Mouse (Mus musculus) kidney, adult 2 months (tissue): Measurements from ENCODE around the gene Ppp1r12b. TPM values are rescaled to one million over a fixed set of nuclear protein-coding genes. Genes with fewer than 3 reads are reported as not detected.

Experiments used
- DNase-seq: peaks from one replicate; pipeline ENCODE4 v3.0.0; 2021
- H3K27ac ChIP-seq: fragments of 200-500 bp; 2 replicates; pipeline ENCODE4 v1.5.1; 2012; ENCODE audit warnings: low read depth, low read length, control low read depth, inconsistent platforms; ENCODE audit not compliant: insufficient read depth
- H3K27me3 ChIP-seq: fragments of 200-500 bp; replicated peaks from 2 replicates; pipeline ENCODE4 v1.6.1; 2012; ENCODE audit warnings: mild to moderate bottlenecking, moderate library complexity, low read length, inconsistent platforms; ENCODE audit not compliant: control insufficient read depth, insufficient read depth
- H3K36me3 ChIP-seq: fragments of 200-500 bp; 2 replicates; pipeline ENCODE4 v1.6.1; 2012; ENCODE audit warnings: mild to moderate bottlenecking, moderate library complexity, low read length, inconsistent platforms; ENCODE audit not compliant: control insufficient read depth, insufficient read depth
- H3K4me1 ChIP-seq: fragments of 200-500 bp; 2 replicates; pipeline ENCODE4 v1.6.1; 2011; ENCODE audit warnings: low read length; ENCODE audit not compliant: control insufficient read depth, insufficient read depth
- H3K4me3 ChIP-seq: fragments of 200-500 bp; 2 replicates; pipeline ENCODE4 v1.5.1; 2011; ENCODE audit warnings: mild to moderate bottlenecking, low read depth, low read length, control low read depth; ENCODE audit not compliant: insufficient read depth
- CTCF ChIP-seq: fragments of 200-500 bp; conservative IDR thresholded peaks from 2 replicates; pipeline ENCODE4 v1.5.1; 2011; ENCODE audit warnings: low read depth, mild to moderate bottlenecking, control low read depth, low read length, moderate library complexity, mixed read lengths; ENCODE audit not compliant: insufficient read depth, insufficient read length
- POLR2A ChIP-seq: fragments of 200-500 bp; IDR thresholded peaks from one replicate; pipeline ENCODE4 v1.6.1; 2011; ENCODE audit warnings: low read depth, low read length, control low read depth
- WGBS: fragments of 180-500 bp; shearing (Covaris S2); methylation state at CpG from one replicate; pipeline ENCODE4 v1.1.7; 2018; 5-methylcytosine and 5-hydroxymethylcytosine counted together
- polyA plus RNA-seq: library from polyadenylated mRNA; depleted of rRNA; stranded (reverse); fragments of >200 nt; gene quantifications from 2 replicates; pipeline ENCODE4 v1.2.3, GENCODE M21; 2012

The Ppp1r12b gene
- polyA plus RNA-seq, 1 experiment = 5.6 TPM

DNA sequence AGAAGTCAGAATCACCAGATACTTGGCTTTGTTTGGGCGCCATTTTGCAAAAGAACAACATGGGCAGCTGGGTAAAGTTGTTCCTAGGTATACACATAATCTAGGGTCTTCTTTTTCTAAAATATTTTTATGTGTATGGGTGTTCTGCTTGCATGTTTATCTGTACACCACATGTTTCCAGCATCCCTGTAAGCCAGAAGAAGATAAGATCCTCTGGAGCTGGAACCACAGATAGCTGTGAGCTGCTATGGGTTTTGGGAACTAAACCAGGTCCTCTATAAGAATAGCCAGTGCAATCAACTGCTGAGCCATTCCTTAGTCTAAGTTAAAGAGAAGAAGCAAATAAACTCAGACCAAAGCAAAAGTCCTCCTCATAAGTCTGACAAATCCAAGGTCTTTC, 138.6 kb downstream of the Ppp1r12b start:
- Histone ChIP-seq H3K27me3 (no peaks in the 10 kb centered on the region), H3K27ac (no peak overlapping the region), H3K4me3 (no peak overlapping the region), H3K4me1 (no peaks in the 10 kb centered on the region), H3K36me3 (no peaks in the 10 kb centered on the region)
- no peak for TF ChIP-seq CTCF
- no peak for TF ChIP-seq POLR2A
- 89% methylated on average over 1 of the region's 1 CpGs for WGBS
- no peak for DNase-seq

DNA sequence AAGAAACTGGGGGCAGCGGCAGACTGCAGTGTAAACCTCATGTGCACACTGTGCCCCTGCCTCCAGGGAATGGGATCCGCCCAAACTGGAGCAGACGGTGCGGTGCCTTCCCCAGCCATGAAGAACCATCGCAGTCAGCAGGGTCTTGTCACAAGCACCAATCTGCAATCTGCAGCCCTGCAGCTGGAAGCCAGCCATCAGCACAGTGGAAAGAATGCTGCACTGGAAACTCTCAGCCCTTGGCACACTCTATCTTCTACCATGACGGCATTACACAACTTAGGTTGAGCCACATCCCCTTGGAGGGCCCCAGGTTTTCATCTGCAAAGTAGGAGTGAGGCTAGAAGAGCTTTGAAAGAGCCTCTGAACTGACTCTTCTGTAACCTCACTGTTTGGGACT, 139.1 kb downstream of the Ppp1r12b start:
- Histone ChIP-seq H3K4me3 (no peak overlapping the region), H3K27ac (no peak overlapping the region)
- 53% methylated on average over 6 of the region's 6 CpGs for WGBS

DNA sequence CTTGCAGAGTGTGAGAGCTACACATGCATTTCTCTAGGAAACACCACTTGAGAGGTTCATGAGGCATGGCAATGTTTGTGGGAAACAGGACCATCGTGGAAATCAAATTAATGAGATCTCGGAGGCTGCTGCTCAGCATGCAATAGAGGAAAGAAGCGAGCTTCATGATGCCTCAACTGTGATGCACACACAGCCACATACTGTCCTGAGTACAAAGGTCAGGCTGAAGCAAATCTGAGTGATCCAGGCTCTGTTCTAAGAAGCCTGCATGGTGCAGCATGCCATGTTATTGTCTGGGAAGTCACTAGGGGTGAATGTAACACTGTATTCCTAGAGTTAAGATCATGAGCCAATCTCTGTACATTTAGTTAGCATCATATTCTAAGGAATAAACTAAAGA, 140.0 kb downstream of the Ppp1r12b start:
- no peaks in the 10 kb centered on the region for H3K27me3 ChIP-seq
- no peak for DNase-seq
- no peak for TF ChIP-seq CTCF
- no peak for TF ChIP-seq POLR2A
- no peaks in the 10 kb centered on the region for H3K36me3 ChIP-seq
- no peak overlapping the region for H3K4me3 ChIP-seq
- 69% methylated on average over 3 of the region's 3 CpGs for WGBS
- H3K4me1 ChIP-seq = no peaks in the 10 kb centered on the region
- H3K27ac ChIP-seq = no peak overlapping the region

More for the DNA sequence above, 139.1 kb downstream of the Ppp1r12b start:
- no peak for TF ChIP-seq CTCF
- no peak for TF ChIP-seq POLR2A
- Histone ChIP-seq H3K36me3 (no peaks in the 10 kb centered on the region), H3K4me1 (no peaks in the 10 kb centered on the region), H3K27me3 (no peaks in the 10 kb centered on the region)
- peak; percentile 56 for DNase-seq

DNA sequence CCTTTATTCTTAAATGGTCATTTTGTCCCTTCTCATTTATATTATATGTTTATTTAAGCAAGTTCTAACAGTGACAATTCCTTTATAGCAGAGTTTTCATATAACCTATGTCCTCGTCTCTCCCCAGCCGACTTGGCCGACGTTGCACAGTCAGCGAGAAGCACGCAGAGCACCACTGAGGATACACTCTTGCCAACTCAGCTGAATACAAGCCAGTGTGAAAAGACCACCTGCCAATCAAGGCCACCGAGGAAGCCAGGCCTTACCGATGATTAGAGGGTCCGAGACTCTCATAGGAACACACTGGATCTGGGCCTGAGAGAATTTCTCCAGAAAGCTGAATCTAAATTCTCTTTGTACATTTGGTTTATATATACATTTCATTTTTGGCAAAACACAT, 150.3 kb downstream of the Ppp1r12b start:
- Histone ChIP-seq H3K4me3 (no peak overlapping the region), H3K4me1 (peaks cover 8% of the 10 kb centered on the region; the same call in 1 of the 2 replicates), H3K27ac (no peak overlapping the region), H3K27me3 (no peaks in the 10 kb centered on the region), H3K36me3 (no peaks in the 10 kb centered on the region)
- DNase-seq = no peak
- no peak for TF ChIP-seq POLR2A
- no peak for TF ChIP-seq CTCF
- 93% methylated on average over 9 of the region's 9 CpGs for WGBS

DNA sequence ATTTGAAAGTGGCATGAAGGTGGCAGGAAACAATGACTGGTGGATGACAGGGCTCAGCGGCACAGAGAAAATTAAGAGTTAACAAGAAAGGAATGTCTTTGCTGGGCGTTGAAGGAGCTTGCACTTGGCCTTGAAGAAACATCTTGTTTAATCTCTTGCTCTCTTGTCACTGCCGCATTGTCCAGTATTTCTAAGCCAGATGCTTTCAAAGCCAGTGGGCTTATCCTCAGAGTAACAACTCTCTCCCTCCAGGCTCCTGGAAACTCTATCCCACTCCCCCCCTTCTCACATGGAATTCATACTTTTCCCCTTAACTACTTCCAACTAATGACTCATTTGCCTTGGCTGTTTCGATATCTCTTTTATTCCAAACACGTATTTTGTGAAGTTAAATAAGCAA, 151.4 kb downstream of the Ppp1r12b start:
- Histone ChIP-seq H3K4me1 (peaks cover 8% of the 10 kb centered on the region; the same call in 1 of the 2 replicates), H3K27ac (peak overlapping the region; percentile 39), H3K36me3 (no peaks in the 10 kb centered on the region), H3K27me3 (no peaks in the 10 kb centered on the region), H3K4me3 (no peak overlapping the region)
- TF ChIP-seq POLR2A = no peak
- no peak for TF ChIP-seq CTCF
- no peak for DNase-seq
- 66% methylated on average over 5 of the region's 5 CpGs for WGBS

DNA sequence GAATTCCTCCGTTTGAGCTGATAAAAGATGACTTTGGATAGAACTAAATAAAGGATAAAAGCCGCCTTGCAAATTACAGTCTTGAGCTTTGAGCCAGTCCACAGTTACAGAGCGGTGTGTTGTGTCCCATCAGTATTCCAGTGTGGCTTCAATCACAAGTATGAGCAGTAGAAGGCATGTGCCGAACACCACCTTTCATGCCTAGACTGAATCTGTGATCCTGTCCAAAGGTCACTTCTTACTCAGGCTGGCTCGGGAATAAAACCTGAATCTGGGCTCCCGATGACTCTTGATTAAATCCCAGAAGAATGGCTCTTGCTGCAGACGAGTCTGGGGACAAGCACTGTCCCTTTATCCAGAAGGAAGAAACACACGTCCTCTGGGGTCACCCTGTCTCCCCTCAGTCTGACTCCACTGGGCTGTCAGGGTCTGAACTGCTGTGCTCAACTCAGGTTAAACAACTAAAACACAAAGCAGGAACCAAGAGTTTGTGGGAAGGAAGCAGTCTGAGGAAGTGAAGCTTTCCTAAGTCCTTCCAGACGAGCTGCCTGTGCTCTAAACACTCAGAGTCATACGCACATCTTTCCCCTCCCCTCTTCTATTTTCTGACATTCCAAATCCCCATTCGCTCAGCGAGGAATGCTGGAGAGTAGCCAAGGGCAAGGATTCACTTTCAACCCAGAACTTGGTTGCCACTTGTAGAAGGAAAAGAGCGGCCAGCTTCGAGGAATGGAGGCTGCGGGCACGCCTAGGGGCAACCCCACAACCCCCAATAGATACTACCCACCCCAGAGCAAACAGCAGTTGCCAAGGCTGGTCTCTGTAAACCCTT, 152.2 kb downstream of the Ppp1r12b start:
- WGBS = 22% methylated on average over 16 of the region's 16 CpGs
- H3K36me3 ChIP-seq = no peaks in the 10 kb centered on the region
- H3K4me1 ChIP-seq = peaks cover 8% of the 10 kb centered on the region; the same call in 1 of the 2 replicates
- peak; percentile 79 for DNase-seq
- H3K27me3 ChIP-seq = no peaks in the 10 kb centered on the region
- peak overlapping the region; percentile 31; the same call in 1 of the 2 replicates for H3K4me3 ChIP-seq
- TF ChIP-seq POLR2A (no peak), CTCF (no peak)
- peak overlapping the region; percentile 41 for H3K27ac ChIP-seq

DNA sequence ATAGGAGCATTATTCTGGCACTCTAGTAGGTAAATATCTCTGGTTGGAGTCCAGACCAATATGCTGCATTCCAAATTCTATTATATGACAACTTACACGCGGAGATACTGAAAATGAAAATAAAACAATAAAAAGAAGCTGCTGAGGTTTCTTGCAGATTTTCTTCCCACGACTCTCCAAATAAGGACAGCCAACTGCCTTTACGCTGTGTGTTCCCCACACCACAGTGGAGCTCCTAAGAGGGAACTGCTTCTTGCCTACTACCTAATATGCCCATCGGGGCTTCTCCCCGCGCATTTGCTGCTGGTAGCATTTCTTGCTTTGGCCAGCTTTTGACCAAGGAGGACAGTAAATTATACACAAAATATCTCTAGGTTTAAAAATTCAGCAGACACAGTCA, 154.0 kb downstream of the Ppp1r12b start:
- H3K4me3 ChIP-seq = peak overlapping the region; percentile 40
- 76% methylated on average over 7 of the region's 7 CpGs for WGBS
- H3K36me3 ChIP-seq = no peaks in the 10 kb centered on the region; the same call in 1 of the 2 replicates
- TF ChIP-seq CTCF (no peak), POLR2A (no peak)
- H3K27me3 ChIP-seq = no peaks in the 10 kb centered on the region
- peaks cover 8% of the 10 kb centered on the region; the same call in 1 of the 2 replicates for H3K4me1 ChIP-seq
- DNase-seq = no peak
- 0 out of 2 replicates have a peak overlapping the region, but pooled peaks have one; percentile 7 for H3K27ac ChIP-seq
